Mouse (Mus musculus): ENCODE measurements around the gene Cox6a2. TPM values are rescaled to one million over a fixed set of nuclear protein-coding genes. Genes with fewer than 3 reads are reported as not detected.

Gene Cox6a2
- total RNA-seq, 2 experiments from 2014 or later = 13.5 to 17.3 TPM

GRCm38 (mm10) chr7:128236856-128237592 is 30.8 kb upstream of the Cox6a2 start, which contains the start of gene Armc5:
TSS of gene Armc5 (plus strand) at chr7:128237342.
- peak; percentile 81 to 84 for DNase-seq (ENCODE audit: low spot score in 2 of 2)
- intact Hi-C loops (cut with DNase I) = loop anchor here (5.0 kb wide), 1 partner anchor 465 kb away; no protein-coding TSS in a partner anchor

- intact Hi-C loops (cut with DNase I) = loop anchor here (5.0 kb wide), 1 partner anchor 466 kb away; no protein-coding TSS in a partner anchor
- DNase-seq (ENCODE audit: low spot score in 2 of 2) = no peak
These were observed 30.2 kb upstream of the Cox6a2 start for GRCm38 (mm10) chr7:128236426-128236825.

GRCm38 (mm10) chr7:128235481-128235880 is 29.3 kb upstream of the Cox6a2 start:
- intact Hi-C loops (cut with DNase I) = loop anchor here (5.0 kb wide), 1 partner anchor 467 kb away; no protein-coding TSS in a partner anchor

GRCm38 (mm10) chr7:128234796-128235195 is 28.6 kb upstream of the Cox6a2 start:
- intact Hi-C loops (cut with DNase I) = loop anchor here (5.0 kb wide), 1 partner anchor 468 kb away; no protein-coding TSS in a partner anchor
- no peak for DNase-seq (ENCODE audit: low spot score in 2 of 2)

More at GRCm38 (mm10) chr7:128235481-128235880, 29.3 kb upstream of the Cox6a2 start:
- no peak for DNase-seq (ENCODE audit: low spot score in 2 of 2)

GRCm38 (mm10) chr7:128231741-128232140 is 25.6 kb upstream of the Cox6a2 start:
- intact Hi-C loops (cut with DNase I) = no loop called here
- DNase-seq (ENCODE audit: low spot score in 2 of 2) = no peak

GRCm38 (mm10) chr7:128220936-128221335 is 14.7 kb upstream of the Cox6a2 start:
- intact Hi-C loops (cut with DNase I) = no loop called here
- DNase-seq (ENCODE audit: low spot score in 2 of 2) = no peak

- intact Hi-C loops (cut with DNase I) = no loop called here
- no peak for DNase-seq (ENCODE audit: low spot score in 2 of 2)
These were observed 13.8 kb upstream of the Cox6a2 start for GRCm38 (mm10) chr7:128219952-128220351.

GRCm38 (mm10) chr7:128209826-128210225 is 3.6 kb upstream of the Cox6a2 start:
- intact Hi-C loops (cut with DNase I) = loop anchor here (2.0 to 10.0 kb wide), 2 partner anchors 111 to 205 kb away; partner anchors contain the start of gene Trim72
- DNase-seq (ENCODE audit: low spot score in 2 of 2) = no peak

GRCm38 (mm10) chr7:128208187-128208586 is 2.0 kb upstream of the Cox6a2 start:
- intact Hi-C loops (cut with DNase I) = loop anchor here (2.0 to 10.0 kb wide), 2 partner anchors 109 to 203 kb away; partner anchors contain the start of gene Trim72
- DNase-seq (ENCODE audit: low spot score in 2 of 2) = peak; percentile 54 to 71

- DNase-seq (ENCODE audit: low spot score in 2 of 2) = no peak
- intact Hi-C loops (cut with DNase I) = loop anchor here (10.0 kb wide), 1 partner anchor 201 kb away; the partner anchor contains the start of gene Trim72
These were observed 492 bp downstream of the Cox6a2 start for GRCm38 (mm10) chr7:128205695-128206094.

- no peak for DNase-seq (ENCODE audit: low spot score in 2 of 2)
- intact Hi-C loops (cut with DNase I) = loop anchor here (10.0 kb wide), 1 partner anchor 199 kb away; the partner anchor contains the start of gene Trim72
These were observed 2.0 kb downstream of the Cox6a2 start for GRCm38 (mm10) chr7:128204179-128204578.

- intact Hi-C loops (cut with DNase I) = loop anchor here (10.0 kb wide), 1 partner anchor 198 kb away; the partner anchor contains the start of gene Trim72
- DNase-seq (ENCODE audit: low spot score in 2 of 2) = no peak
These were observed 3.1 kb downstream of the Cox6a2 start for GRCm38 (mm10) chr7:128203071-128203470.

GRCm38 (mm10) chr7:128201607-128202006 is 4.6 kb downstream of the Cox6a2 start:
- intact Hi-C loops (cut with DNase I) = loop anchor here (10.0 kb wide), 1 partner anchor 197 kb away; the partner anchor contains the start of gene Trim72
- DNase-seq (ENCODE audit: low spot score in 2 of 2) = no peak

GRCm38 (mm10) chr7:128181691-128182090 is 24.5 kb downstream of the Cox6a2 start:
- DNase-seq (ENCODE audit: low spot score in 2 of 2) = no peak
- intact Hi-C loops (cut with DNase I) = no loop called here

- DNase-seq (ENCODE audit: low spot score in 2 of 2) = no peak
- intact Hi-C loops (cut with DNase I) = no loop called here
These were observed 25.6 kb downstream of the Cox6a2 start for GRCm38 (mm10) chr7:128180546-128180945.

GRCm38 (mm10) chr7:128180126-128180525 is 26.1 kb downstream of the Cox6a2 start:
- DNase-seq (ENCODE audit: low spot score in 2 of 2) = no peak
- intact Hi-C loops (cut with DNase I) = no loop called here

GRCm38 (mm10) chr7:128178385-128178784 is 27.8 kb downstream of the Cox6a2 start:
- intact Hi-C loops (cut with DNase I) = no loop called here
- peak; percentile 33 to 48 for DNase-seq (ENCODE audit: low spot score in 2 of 2)

- intact Hi-C loops (cut with DNase I) = no loop called here
- DNase-seq (ENCODE audit: low spot score in 2 of 2) = no peak
These were observed 36.2 kb downstream of the Cox6a2 start for GRCm38 (mm10) chr7:128169996-128170395.

- no peak for DNase-seq (ENCODE audit: low spot score in 2 of 2)
- intact Hi-C loops (cut with DNase I) = no loop called here
These were observed 39.8 kb downstream of the Cox6a2 start for GRCm38 (mm10) chr7:128166391-128166790.

GRCm38 (mm10) chr7:128164001-128164400 is 42.2 kb downstream of the Cox6a2 start:
- intact Hi-C loops (cut with DNase I) = no loop called here
- peak in 1 of 2 experiments; percentile 34 for DNase-seq (ENCODE audit: low spot score in 2 of 2)
